25 mouse cellular contexts compared by ENCODE assay signal in the genomic region with DNA sequence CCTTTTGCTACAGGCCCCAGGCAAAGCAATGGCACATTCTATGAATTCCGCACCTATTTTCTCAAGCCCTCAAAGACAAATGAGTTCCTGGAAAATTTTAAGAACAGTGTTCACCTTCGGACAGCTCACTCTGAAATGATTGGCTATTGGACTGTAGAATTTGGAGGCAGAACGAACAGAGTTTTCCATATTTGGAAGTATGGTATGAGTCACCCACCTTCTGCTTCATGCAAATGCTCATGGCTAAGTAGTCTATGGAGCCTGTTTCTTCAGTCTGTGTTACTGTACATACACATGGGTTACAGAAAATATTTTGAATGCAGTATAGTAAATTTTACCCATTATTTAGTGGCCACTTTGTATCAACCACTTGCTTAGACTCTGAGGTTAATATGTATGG. TPM values are rescaled to one million over a fixed set of nuclear protein-coding genes. Genes with fewer than 3 reads are reported as not detected.
"Had no signal": no experiment of that assay in that cellular context is flagged by ENCODE, and none has a peak within 500 bp of the region (broad histone marks: within the 10 kb centered on the region; RNA-seq: fewer than 3 reads in every experiment).

No protein-coding gene starts in this region.

- H3K4me2 ChIP-seq: neural tube, embryonic 13.5 days; neural tube, embryonic 15.5 days; stomach, embryonic 15.5 days had no signal

- H3K9me3 ChIP-seq: neural tube, embryonic 13.5 days; neural tube, embryonic 15.5 days; stomach, embryonic 15.5 days had no signal

- H3K4me3 ChIP-seq: neural tube, embryonic 13.5 days; neural tube, embryonic 15.5 days; stomach, embryonic 15.5 days had no signal

- DNase-seq: retina, postnatal 1 day; right cerebral cortex, adult 18-20 months; right cerebral cortex, postnatal 14 days; right cerebral cortex, postnatal 25 days; right cerebral cortex, postnatal 4 days; spleen, adult 18-20 months; thymus, adult 18-20 months; thymus, adult 2 months; thymus, postnatal 14 days; thymus, postnatal 25 days; thymus, postnatal 36 days; thymus, postnatal 4 days had no signal

- H3K9ac ChIP-seq: neural tube, embryonic 13.5 days; neural tube, embryonic 15.5 days; stomach, embryonic 15.5 days had no signal

- H3K27me3 ChIP-seq: neural tube, embryonic 13.5 days; neural tube, embryonic 15.5 days; stomach, embryonic 15.5 days had no signal

- H3K27ac ChIP-seq: neural tube, embryonic 13.5 days; neural tube, embryonic 15.5 days; stomach, embryonic 15.5 days; stomach, postnatal 0 days had no signal

RNA-seq across cellular contexts. Expression of gene Nipsnap3a, which starts 26.0 kb away (rescaled TPM):
- total RNA-seq: neutrophil, adult 5-6 weeks had no signal
- polyA plus RNA-seq: neural tube, embryonic 13.5 days; neural tube, embryonic 14.5 days; neural tube, embryonic 15.5 days; small intestine, adult 2 months; spleen, adult 2 months; stomach, embryonic 14.5 days; stomach, embryonic 15.5 days; stomach, embryonic 16.5 days; stomach, postnatal 0 days; thymus, adult 2 months; thymus, postnatal 0 days; urinary bladder, adult 2 months had no signal

RNA-seq across cellular contexts. Expression of gene Olfr270, which starts 50.7 kb away (rescaled TPM):
- total RNA-seq: neutrophil, adult 5-6 weeks had no signal
- polyA plus RNA-seq: neural tube, embryonic 13.5 days; neural tube, embryonic 14.5 days; neural tube, embryonic 15.5 days; small intestine, adult 2 months; spleen, adult 2 months; stomach, embryonic 14.5 days; stomach, embryonic 15.5 days; stomach, embryonic 16.5 days; stomach, postnatal 0 days; testis, adult 2 months; thymus, adult 2 months; thymus, postnatal 0 days; urinary bladder, adult 2 months had no signal
